Mouse (Mus musculus) CH12.LX (cell line): ENCODE results near the gene 1700069L16Rik. TPM values are rescaled to one million over a fixed set of nuclear protein-coding genes. Genes with fewer than 3 reads are reported as not detected.

ENCODE experiments used
- DNase-seq: peaks from one replicate; pipeline ENCODE4 v3.0.0-alpha.2; 2013; ENCODE audit errors: extremely low read depth
- H3K27ac ChIP-seq: 2 replicates; pipeline ENCODE4 v1.5.1; 2012; ENCODE audit warnings: low read depth, mild to moderate bottlenecking, control low read depth, moderate library complexity; ENCODE audit not compliant: insufficient read depth
- H3K27me3 ChIP-seq: replicated peaks from 2 replicates; pipeline ENCODE3; 2012; ENCODE audit warnings: inconsistent platforms
- H3K36me3 ChIP-seq, 2 experiments: replicated peaks in 1 of 2; 2 replicates each; pipeline versions ENCODE3 to v1.6.1; 2012; ENCODE audit warnings: inconsistent platforms in 1 of 2, low read length in 1 of 2, mild to moderate bottlenecking in 1 of 2, mixed read lengths in 1 of 2, moderate library complexity in 1 of 2; ENCODE audit not compliant: control insufficient read depth in 1 of 2, insufficient read depth in 1 of 2
- H3K4me1 ChIP-seq, 2 experiments: 2 replicates each; pipeline ENCODE4 v1.6.1; 2012; ENCODE audit warnings: inconsistent platforms in 1 of 2, moderate library complexity in 1 of 2; ENCODE audit not compliant: insufficient read depth in 2 of 2, control insufficient read depth in 1 of 2
- H3K4me2 ChIP-seq: 2 replicates; pipeline ENCODE4 v1.6.1; 2012; ENCODE audit warnings: low read depth, mild to moderate bottlenecking, control low read depth; ENCODE audit not compliant: poor library complexity, insufficient read depth, severe bottlenecking
- H3K4me3 ChIP-seq, 3 experiments: fragments of 150-350 bp in 1 of 3; sonication (generic) in 1 of 3; replicated peaks in 1 of 3; 2 replicates each; pipeline versions ENCODE3 to v1.5.1; 2011 to 2012; ENCODE audit warnings: low read depth in 2 of 3, low read length in 2 of 3, mild to moderate bottlenecking in 2 of 3, moderate library complexity in 2 of 3, control low read depth in 1 of 3, improper control_type of control experiment in 1 of 3, inconsistent platforms in 1 of 3, mixed read lengths in 1 of 3; ENCODE audit not compliant: poor library complexity in 1 of 3
- H3K79me2 ChIP-seq: replicated peaks from 2 replicates; pipeline ENCODE4 v1.6.1; 2012; ENCODE audit warnings: mild to moderate bottlenecking, moderate library complexity; ENCODE audit not compliant: control insufficient read depth, poor library complexity, insufficient read depth, severe bottlenecking; ENCODE audit errors: extremely low read depth
- H3K9ac ChIP-seq: 2 replicates; pipeline ENCODE4 v1.6.1; 2012; ENCODE audit warnings: low read depth, mild to moderate bottlenecking, control low read depth, moderate library complexity; ENCODE audit not compliant: insufficient read depth
- H3K9me3 ChIP-seq: replicated peaks from 2 replicates; pipeline ENCODE3; 2012; ENCODE audit warnings: low read length, inconsistent platforms, mixed read lengths
- BHLHE40 ChIP-seq: IDR thresholded peaks from 2 replicates; pipeline ENCODE4 v1.6.1; 2011; ENCODE audit warnings: mild to moderate bottlenecking, low read depth, low read length, improper control_type of control experiment
- CHD1 ChIP-seq: IDR thresholded peaks from 2 replicates; pipeline ENCODE4 v1.6.1; 2012; ENCODE audit warnings: low read depth, low read length, improper control_type of control experiment, inconsistent platforms
- CHD2 ChIP-seq: IDR thresholded peaks from 2 replicates; pipeline ENCODE4 v1.6.1; 2011; ENCODE audit warnings: low read length, improper control_type of control experiment
- CTCF ChIP-seq, 2 experiments: IDR thresholded peaks in 1 of 2; conservative IDR thresholded peaks in 1 of 2; 2 replicates each; pipeline ENCODE4 v1.5.1; 2011 to 2012; ENCODE audit warnings: low read depth in 2 of 2, low read length in 2 of 2, improper control_type of control experiment in 1 of 2, inconsistent platforms in 1 of 2, mild to moderate bottlenecking in 1 of 2, moderate library complexity in 1 of 2
- E2F4 ChIP-seq: IDR thresholded peaks from 2 replicates; pipeline ENCODE4 v1.6.1; 2011; ENCODE audit warnings: low read depth, low read length, improper control_type of control experiment; ENCODE audit not compliant: insufficient replicate concordance
- ETS1 ChIP-seq: conservative IDR thresholded peaks from 2 replicates; pipeline ENCODE4 v1.6.1; 2012; ENCODE audit warnings: low read depth, mild to moderate bottlenecking, inconsistent platforms, low read length, improper control_type of control experiment, moderate library complexity
- HCFC1 ChIP-seq: IDR thresholded peaks from 2 replicates; pipeline ENCODE4 v1.6.1; 2012; ENCODE audit warnings: low read depth, mild to moderate bottlenecking, inconsistent platforms, low read length, improper control_type of control experiment
- IRF4 ChIP-seq: IDR thresholded peaks from 2 replicates; pipeline ENCODE4 v1.6.1; 2014; ENCODE audit warnings: low read depth, mild to moderate bottlenecking, inconsistent platforms, low read length, improper control_type of control experiment
- JUN ChIP-seq: IDR thresholded peaks from 2 replicates; pipeline ENCODE4 v1.6.1; 2011; ENCODE audit warnings: low read depth, mild to moderate bottlenecking, low read length, improper control_type of control experiment, moderate library complexity; ENCODE audit not compliant: insufficient read depth
- JUND ChIP-seq: conservative IDR thresholded peaks from 2 replicates; pipeline ENCODE4 v1.6.1; 2011; ENCODE audit warnings: low read depth, low read length, improper control_type of control experiment
- KAT2A ChIP-seq: IDR thresholded peaks from 2 replicates; pipeline ENCODE4 v1.6.1; 2012; ENCODE audit warnings: low read length, improper control_type of control experiment, inconsistent platforms; ENCODE audit not compliant: insufficient replicate concordance
- MAFK ChIP-seq: IDR thresholded peaks from 2 replicates; pipeline ENCODE4 v1.6.1; 2011; ENCODE audit warnings: low read length, improper control_type of control experiment; ENCODE audit not compliant: insufficient replicate concordance
- MEF2A ChIP-seq: IDR thresholded peaks from 2 replicates; pipeline ENCODE4 v1.6.1; 2014; ENCODE audit warnings: low read depth, mild to moderate bottlenecking, inconsistent platforms, low read length, improper control_type of control experiment, borderline replicate concordance
- MYC ChIP-seq: IDR thresholded peaks from 2 replicates; pipeline ENCODE4 v1.6.1; 2011; ENCODE audit warnings: low read depth, mild to moderate bottlenecking, improper control_type of control experiment, low read length
- NELFE ChIP-seq: IDR thresholded peaks from 2 replicates; pipeline ENCODE4 v1.6.1; 2011; ENCODE audit warnings: low read depth, low read length, improper control_type of control experiment
- PAX5 ChIP-seq: IDR thresholded peaks from 2 replicates; pipeline ENCODE4 v1.6.1; 2012; ENCODE audit warnings: low read length, inconsistent platforms, mixed read lengths
- POLR2A ChIP-seq: IDR thresholded peaks from 2 replicates; pipeline ENCODE4 v1.6.1; 2011; ENCODE audit warnings: low read depth, mild to moderate bottlenecking, improper control_type of control experiment, low read length
- POLR2AphosphoS2 ChIP-seq: IDR thresholded peaks from 2 replicates; pipeline ENCODE4 v1.6.1; 2011; ENCODE audit warnings: low read depth, low read length, improper control_type of control experiment
- SIN3A ChIP-seq: IDR thresholded peaks from 2 replicates; pipeline ENCODE4 v1.6.1; 2012; ENCODE audit warnings: low read length, improper control_type of control experiment, inconsistent platforms
- SMC3 ChIP-seq: IDR thresholded peaks from 2 replicates; pipeline ENCODE4 v1.6.1; 2011; ENCODE audit warnings: low read depth, low read length, improper control_type of control experiment
- TBP ChIP-seq: conservative IDR thresholded peaks from 2 replicates; pipeline ENCODE4 v1.6.1; 2011; ENCODE audit warnings: low read depth, low read length, improper control_type of control experiment
- UBTF ChIP-seq: IDR thresholded peaks from 2 replicates; pipeline ENCODE4 v1.6.1; 2012; ENCODE audit warnings: low read depth, mild to moderate bottlenecking, inconsistent platforms, low read length, improper control_type of control experiment, moderate library complexity
- USF1 ChIP-seq: IDR thresholded peaks from 2 replicates; pipeline ENCODE4 v1.6.1; 2014; ENCODE audit warnings: low read depth, mild to moderate bottlenecking, inconsistent platforms, low read length, improper control_type of control experiment
- USF2 ChIP-seq: conservative IDR thresholded peaks from 2 replicates; pipeline ENCODE4 v1.6.1; 2011; ENCODE audit warnings: low read depth, low read length, improper control_type of control experiment
- ZKSCAN1 ChIP-seq: IDR thresholded peaks from 2 replicates; pipeline ENCODE4 v1.6.1; 2012; ENCODE audit warnings: low read depth, inconsistent platforms, low read length, improper control_type of control experiment, borderline replicate concordance
- ZMIZ1 ChIP-seq: IDR thresholded peaks from 2 replicates; pipeline ENCODE4 v1.6.1; 2012; ENCODE audit warnings: low read depth, mild to moderate bottlenecking, inconsistent platforms, low read length, improper control_type of control experiment
- ZNF384 ChIP-seq: IDR thresholded peaks from 2 replicates; pipeline ENCODE4 v1.6.1; 2012; ENCODE audit warnings: low read depth, low read length, improper control_type of control experiment, inconsistent platforms
- dilution Hi-C: fragments of 300-500 bp; cut with MboI; formaldehyde crosslinking; loops from 2 replicates; pipeline ENCODE4 v1.14.3; 2020; ENCODE audit warnings: low sequenced_read_pairs; ENCODE audit not compliant: extremely low pct_unique_long_range_greater_than_20kb, extremely low pct_ligation_motif_present
- in situ Hi-C: fragments of 300-500 bp; cut with MboI; formaldehyde crosslinking; loops from 3 replicates; pipeline ENCODE4 v1.14.3; 2019; ENCODE audit warnings: low sequenced_read_pairs, low pct_ligation_motif_present, low pct_unique_long_range_greater_than_20kb, mixed read lengths
- polyA plus RNA-seq: library from polyadenylated mRNA; unstranded; fragments of >175 nt; gene quantifications from 2 replicates; pipeline ENCODE4 v1.2.1, GENCODE M21; 2012; ENCODE audit warnings: low read depth; ENCODE audit not compliant: insufficient read length
- total RNA-seq, 2 experiments: library from RNA; depleted of rRNA; stranded (reverse); fragments of 300-350 nt in 1 of 2; fragments of >200 nt in 1 of 2; gene quantifications; 2 replicates each; pipeline ENCODE4 v1.2.3; 2012 to 2014

1700069L16Rik gene
- total and polyA plus RNA-seq, 3 experiments: not detected

- TF ChIP-seq PAX5 (no peak), MYC (peak; percentile 84), TBP (0 out of 2 replicates have a peak, but pooled peaks have one; percentile 9), JUN (no peak), E2F4 (0 out of 2 replicates have a peak, but pooled peaks have one; percentile 35), ETS1 (peak; percentile 47; the same call in 1 of the 2 replicates), ZNF384 (no peak), CHD2 (peak; percentile 47), SMC3 (no peak), MEF2A (peak; percentile 48; the same call in 1 of the 2 replicates), POLR2AphosphoS2 (no peak), SIN3A (peak; percentile 72), USF2 (no peak), HCFC1 (peak; percentile 92), MAFK (no peak), CTCF (conservative IDR thresholded peaks at IDR 0.05 in 1 of 2, IDR thresholded peaks at IDR 0.05 in 1 of 2; ENCODE audit: low read depth in 2 of 2, low read length in 2 of 2) (peak in 1 of 2 experiments; percentile 21; a peak in 2 of 4 replicates), NELFE (peak; percentile 52)
- TF ChIP-seq, all 38 proteins: peak for 22
Observed at GRCm38 (mm10) chr5:113771213-113772162, 46.9 kb upstream of the 1700069L16Rik start (continued).

GRCm38 (mm10) chr5:113768806-113769205 is 44.2 kb upstream of the 1700069L16Rik start:
- H3K9me3 ChIP-seq: no peaks in the 10 kb centered on the region
- H3K36me3 ChIP-seq: peaks cover 29 to 53% of the 10 kb centered on the region in 2 experiments
- TF ChIP-seq UBTF (no peak), KAT2A (no peak), JUND (no peak), PAX5 (no peak), JUN (no peak), USF1 (no peak), IRF4 (no peak), E2F4 (no peak), ZKSCAN1 (no peak), POLR2A (no peak), BHLHE40 (no peak), CTCF (conservative IDR thresholded peaks at IDR 0.05 in 1 of 2, IDR thresholded peaks at IDR 0.05 in 1 of 2; ENCODE audit: low read depth in 2 of 2, low read length in 2 of 2) (no peak), ZNF384 (no peak), ZMIZ1 (no peak), SIN3A (no peak), CHD1 (no peak), CHD2 (no peak), HCFC1 (no peak)
- TF ChIP-seq, all 38 proteins: peak for 0
- Histone ChIP-seq H3K27ac (no peak overlapping the region), H3K4me2 (no peak overlapping the region), H3K79me2 (peaks cover 82% of the 10 kb centered on the region), H3K9ac (no peak overlapping the region), H3K4me3 (no peak overlapping the region), H3K4me1 (peaks cover 31 to 67% of the 10 kb centered on the region in 2 experiments), H3K27me3 (no peaks in the 10 kb centered on the region)
- dilution Hi-C loops: no loop called here
- in situ Hi-C loops: no loop called here
- no peak for DNase-seq
